Mouse (Mus musculus) kidney, embryonic 16.5 days (tissue): Measurements from ENCODE around the gene Rab11fip4. TPM values are rescaled to one million over a fixed set of nuclear protein-coding genes. Genes with fewer than 3 reads are reported as not detected.

ENCODE experiments used
- ATAC-seq: fragments of 200-750 bp; cut with Nextera tagmentation; 2 replicates; pipeline ENCODE4 v1.8.0; 2017; ENCODE audit warnings: moderate TSS enrichment; ENCODE audit not compliant: low FRiP score, low TSS enrichment
- H3K27ac ChIP-seq: fragments of 300-500 bp; sonication (generic); 2 replicates; pipeline ENCODE4 v1.5.1; 2014; ENCODE audit warnings: low read length
- H3K27me3 ChIP-seq: fragments of 300-500 bp; sonication (generic); 2 replicates; pipeline ENCODE4 v1.6.1; 2014; ENCODE audit warnings: low read length, control low read depth, mixed read lengths; ENCODE audit not compliant: insufficient read depth
- H3K36me3 ChIP-seq: fragments of 300-500 bp; sonication (generic); 2 replicates; pipeline ENCODE4 v1.6.1; 2014; ENCODE audit warnings: low read length, control low read depth, mixed read lengths; ENCODE audit not compliant: insufficient read depth
- H3K4me1 ChIP-seq: fragments of 300-500 bp; sonication (generic); 2 replicates; pipeline ENCODE4 v1.6.1; 2014; ENCODE audit warnings: low read length, control low read depth, mixed read lengths; ENCODE audit not compliant: insufficient read depth
- H3K4me2 ChIP-seq: fragments of 300-500 bp; sonication (generic); replicated peaks from 2 replicates; pipeline ENCODE4 v1.6.1; 2014; ENCODE audit warnings: low read depth, low read length
- H3K4me3 ChIP-seq: fragments of 300-500 bp; sonication (generic); 2 replicates; pipeline ENCODE4 v1.5.1; 2014; ENCODE audit warnings: mild to moderate bottlenecking, low read length
- H3K9ac ChIP-seq: fragments of 300-500 bp; sonication (generic); replicated peaks from 2 replicates; pipeline ENCODE4 v1.6.1; 2014; ENCODE audit warnings: low read length
- H3K9me3 ChIP-seq: fragments of 300-500 bp; sonication (generic); 2 replicates; pipeline ENCODE4 v1.6.1; 2016; ENCODE audit warnings: low read length, control low read depth
- WGBS: fragments of 180-500 bp; shearing (Covaris S2); extraction: QIAGEN DNeasy Blood & Tissue Kit; methylation state at CpG from one replicate; pipeline ENCODE4 v1.1.7; 2014; 5-methylcytosine and 5-hydroxymethylcytosine counted together
- polyA plus RNA-seq: library from polyadenylated mRNA; unstranded; fragments of >200 nt; fragmentation: Nextera tagmentation; extraction: Ambion mirVana; gene quantifications from 2 replicates; pipeline ENCODE4 v1.2.1, GENCODE M21; 2015

The Rab11fip4 gene
- polyA plus RNA-seq, 1 experiment from 2014 or later = 11.4 TPM

DNA sequence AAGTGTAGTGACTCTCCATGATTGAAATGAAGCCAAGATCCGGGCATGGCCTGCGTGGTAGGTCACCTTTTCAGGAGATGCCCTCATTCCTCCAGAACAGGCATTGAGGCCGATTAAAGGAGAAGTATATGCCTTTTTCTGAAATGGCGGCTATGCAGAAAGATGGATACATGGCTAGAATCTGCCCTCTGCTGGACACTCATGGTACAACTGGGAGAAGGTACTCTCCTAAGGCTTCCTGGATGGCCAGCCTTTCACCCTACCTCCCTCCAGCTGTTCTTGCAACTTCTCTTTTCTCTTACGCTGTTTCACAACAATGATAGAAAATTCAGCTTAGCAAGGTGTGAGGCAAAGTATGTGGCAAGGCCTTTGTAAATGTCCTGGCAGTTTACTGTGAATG is 13.3 kb upstream of the Rab11fip4 start:
- H3K9ac ChIP-seq = no peak overlapping the region
- no peak overlapping the region for H3K27ac ChIP-seq
- peaks cover 5% of the 10 kb centered on the region; the same call in 1 of the 2 replicates for H3K4me1 ChIP-seq
- no peak overlapping the region for H3K4me2 ChIP-seq
- WGBS = 53% methylated on average over 5 of the region's 5 CpGs
- no peaks in the 10 kb centered on the region for H3K27me3 ChIP-seq
- ATAC-seq = no peak
- H3K36me3 ChIP-seq = peaks cover 24% of the 10 kb centered on the region
- H3K9me3 ChIP-seq = no peaks in the 10 kb centered on the region
- H3K4me3 ChIP-seq = no peak overlapping the region

DNA sequence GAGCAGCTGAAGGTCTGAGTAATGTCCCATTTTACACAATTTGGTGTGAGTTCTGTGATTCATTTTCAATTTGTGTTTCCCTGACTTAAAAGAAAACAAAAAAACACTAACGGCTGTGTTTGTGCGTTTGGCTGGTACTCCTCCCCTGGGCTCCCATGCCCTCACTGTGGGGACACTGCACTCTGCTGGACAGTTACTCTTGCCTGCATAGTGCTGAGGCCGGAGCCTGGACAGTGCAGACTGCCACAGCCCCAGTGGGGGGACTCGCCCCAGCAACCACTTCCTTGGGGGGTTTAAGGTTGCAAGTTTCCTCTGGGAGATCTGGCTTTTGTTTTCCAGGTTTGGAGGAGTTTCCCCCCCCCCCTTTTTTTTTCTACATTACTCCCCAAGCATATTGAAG is 10.4 kb upstream of the Rab11fip4 start:
- no peak overlapping the region for H3K4me3 ChIP-seq
- WGBS = 49% methylated on average over 4 of the region's 4 CpGs
- H3K27me3 ChIP-seq = no peaks in the 10 kb centered on the region
- H3K36me3 ChIP-seq = peaks cover 10% of the 10 kb centered on the region; the same call in 1 of the 2 replicates
- 0 out of 2 replicates have a peak, but pooled peaks have one; percentile 67 for ATAC-seq
- no peak overlapping the region for H3K9ac ChIP-seq
- no peak overlapping the region for H3K4me2 ChIP-seq
- H3K9me3 ChIP-seq = no peaks in the 10 kb centered on the region
- no peak overlapping the region for H3K27ac ChIP-seq
- H3K4me1 ChIP-seq = peaks cover 5% of the 10 kb centered on the region; the same call in 1 of the 2 replicates

GRCm38 (mm10) chr11:79581257-79581656 is 9.8 kb upstream of the Rab11fip4 start:
- H3K4me3 ChIP-seq = no peak overlapping the region
- H3K4me2 ChIP-seq = no peak overlapping the region
- no peak overlapping the region for H3K9ac ChIP-seq
- 65% methylated on average over 6 of the region's 6 CpGs for WGBS
- ATAC-seq = 0 out of 2 replicates have a peak, but pooled peaks have one; percentile 57
- H3K27me3 ChIP-seq = no peaks in the 10 kb centered on the region
- H3K4me1 ChIP-seq = peaks cover 5% of the 10 kb centered on the region; the same call in 1 of the 2 replicates
- H3K9me3 ChIP-seq = no peaks in the 10 kb centered on the region
- H3K27ac ChIP-seq = no peak overlapping the region
- peaks cover 9% of the 10 kb centered on the region; the same call in 1 of the 2 replicates for H3K36me3 ChIP-seq

- H3K27ac ChIP-seq = no peak overlapping the region
- peak; percentile 60; the same call in 1 of the 2 replicates for ATAC-seq
- H3K4me1 ChIP-seq = peaks cover 5% of the 10 kb centered on the region; the same call in 1 of the 2 replicates
- H3K9ac ChIP-seq = no peak overlapping the region
- H3K4me3 ChIP-seq = no peak overlapping the region
- WGBS = 10% methylated on average over 5 of the region's 5 CpGs
- no peaks in the 10 kb centered on the region for H3K9me3 ChIP-seq
- peaks cover 4% of the 10 kb centered on the region for H3K27me3 ChIP-seq
- H3K4me2 ChIP-seq = no peak overlapping the region
- no peaks in the 10 kb centered on the region for H3K36me3 ChIP-seq
Observed at GRCm38 (mm10) chr11:79584191-79584590, 6.8 kb upstream of the Rab11fip4 start.

DNA sequence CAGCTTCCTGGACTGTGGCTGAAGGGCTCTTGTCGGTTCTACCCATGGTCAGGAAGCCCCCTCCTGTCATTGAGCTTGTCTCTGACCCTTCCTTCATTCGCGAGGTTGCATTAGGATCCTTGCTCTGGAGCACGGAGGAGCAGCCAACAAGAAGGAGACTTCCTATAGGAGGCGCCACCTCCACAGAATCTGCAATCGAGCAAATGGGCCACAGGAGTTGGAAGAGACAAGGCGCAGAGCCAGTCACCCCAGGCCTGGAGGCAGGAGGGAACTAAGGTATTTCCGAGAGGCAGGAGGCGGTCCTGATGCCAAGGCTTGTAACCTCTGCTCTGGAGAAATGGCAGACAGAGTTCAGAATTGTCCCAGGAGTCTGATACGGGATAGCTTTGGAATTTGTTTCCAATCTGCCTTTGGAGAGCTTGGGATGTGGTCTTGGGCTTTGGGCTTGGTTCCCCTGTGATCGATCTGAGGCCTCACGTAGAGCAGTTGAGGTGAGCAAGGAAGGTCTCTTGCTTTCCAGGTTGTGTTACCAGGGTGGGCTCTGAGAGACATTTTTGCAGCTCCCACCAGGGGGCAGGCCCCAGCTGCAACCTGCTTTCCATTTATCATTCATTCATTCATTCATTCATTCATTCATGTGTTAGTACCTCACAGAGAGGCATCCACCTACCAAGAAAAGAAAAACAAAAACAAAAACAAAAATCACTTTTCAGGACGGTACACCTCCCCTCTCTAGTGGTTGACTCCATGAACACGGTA is 1.5 kb upstream of the Rab11fip4 start:
- no peak for ATAC-seq
- Histone ChIP-seq H3K9ac (no peak overlapping the region), H3K9me3 (no peaks in the 10 kb centered on the region), H3K27ac (no peak overlapping the region), H3K36me3 (no peaks in the 10 kb centered on the region), H3K4me3 (no peak overlapping the region), H3K4me1 (peaks cover 11% of the 10 kb centered on the region), H3K4me2 (no peak overlapping the region), H3K27me3 (peaks cover 45% of the 10 kb centered on the region)
- 59% methylated on average over 14 of the region's 14 CpGs for WGBS

GRCm38 (mm10) chr11:79591591-79591975 is 571 bp downstream of the Rab11fip4 start:
- Histone ChIP-seq H3K4me3 (peak overlapping the region; percentile 60), H3K4me2 (peak overlapping the region; percentile 95), H3K36me3 (no peaks in the 10 kb centered on the region), H3K27me3 (peaks cover 45% of the 10 kb centered on the region), H3K9me3 (no peaks in the 10 kb centered on the region), H3K9ac (peak overlapping the region; percentile 52; the same call in 1 of the 2 replicates), H3K27ac (no peak overlapping the region), H3K4me1 (peaks cover 11% of the 10 kb centered on the region)
- 43% methylated on average over 5 of the region's 5 CpGs for WGBS
- ATAC-seq = no peak

DNA sequence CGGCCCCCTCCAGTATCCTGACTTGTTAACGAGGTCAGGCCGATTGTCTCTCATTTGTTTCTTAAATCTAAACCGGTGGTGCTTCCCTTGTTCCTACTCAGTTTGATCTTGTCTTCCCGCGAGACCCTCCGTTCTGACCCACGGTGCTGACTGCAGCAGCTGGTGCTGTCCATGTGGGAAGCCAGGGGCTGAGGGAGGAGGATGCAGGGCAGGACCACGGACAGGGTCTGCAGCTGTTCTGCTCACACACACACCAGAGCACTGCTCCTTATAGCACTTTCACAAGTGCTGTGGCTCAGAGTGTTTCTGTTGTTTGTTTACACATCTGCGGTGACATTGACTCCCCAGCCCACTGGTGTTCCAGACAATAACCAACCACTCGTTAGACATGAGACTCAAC is 2.5 kb downstream of the Rab11fip4 start:
- no peak overlapping the region for H3K9ac ChIP-seq
- H3K4me1 ChIP-seq = peaks cover 11% of the 10 kb centered on the region
- ATAC-seq = no peak
- H3K36me3 ChIP-seq = no peaks in the 10 kb centered on the region
- no peak overlapping the region for H3K4me3 ChIP-seq
- peaks cover 45% of the 10 kb centered on the region for H3K27me3 ChIP-seq
- 27% methylated on average over 11 of the region's 11 CpGs for WGBS
- H3K4me2 ChIP-seq = no peak overlapping the region
- no peak overlapping the region for H3K27ac ChIP-seq
- no peaks in the 10 kb centered on the region for H3K9me3 ChIP-seq

DNA sequence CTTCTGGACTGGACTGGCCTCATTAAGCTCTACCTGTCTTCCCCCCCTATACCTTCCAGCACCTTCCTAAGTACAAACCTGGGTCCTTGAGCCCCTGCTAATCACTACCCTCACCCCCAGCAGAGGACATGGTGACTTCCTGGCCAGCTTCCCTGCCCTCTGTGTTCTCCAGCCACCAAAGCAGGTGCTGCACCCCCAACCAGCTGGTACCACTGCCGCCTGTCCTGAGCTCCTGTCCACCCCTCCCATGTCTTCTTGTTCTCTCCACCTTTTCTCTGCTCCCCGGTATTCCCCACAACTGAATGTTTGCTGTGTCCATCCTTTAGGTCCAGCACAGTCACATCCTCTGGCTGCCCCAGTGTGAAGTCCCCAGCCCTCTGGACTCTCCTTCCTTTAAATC is 19.4 kb downstream of the Rab11fip4 start:
- WGBS = 56% methylated on average over 2 of the region's 2 CpGs
- Histone ChIP-seq H3K27me3 (no peaks in the 10 kb centered on the region), H3K4me2 (no peak overlapping the region), H3K36me3 (no peaks in the 10 kb centered on the region), H3K27ac (no peak overlapping the region), H3K9me3 (no peaks in the 10 kb centered on the region), H3K9ac (0 out of 2 replicates have a peak overlapping the region, but pooled peaks have one; percentile 2), H3K4me1 (peaks cover 9% of the 10 kb centered on the region), H3K4me3 (no peak overlapping the region)
- ATAC-seq = no peak

GRCm38 (mm10) chr11:79611011-79611666 is 20.1 kb downstream of the Rab11fip4 start:
- Histone ChIP-seq H3K36me3 (no peaks in the 10 kb centered on the region), H3K4me2 (no peak overlapping the region), H3K9me3 (no peaks in the 10 kb centered on the region), H3K27me3 (no peaks in the 10 kb centered on the region), H3K9ac (0 out of 2 replicates have a peak overlapping the region, but pooled peaks have one; percentile 2), H3K27ac (no peak overlapping the region), H3K4me1 (peaks cover 9% of the 10 kb centered on the region), H3K4me3 (no peak overlapping the region)
- no peak for ATAC-seq
- WGBS = 18% methylated on average over 13 of the region's 13 CpGs
